In the genomic region with DNA sequence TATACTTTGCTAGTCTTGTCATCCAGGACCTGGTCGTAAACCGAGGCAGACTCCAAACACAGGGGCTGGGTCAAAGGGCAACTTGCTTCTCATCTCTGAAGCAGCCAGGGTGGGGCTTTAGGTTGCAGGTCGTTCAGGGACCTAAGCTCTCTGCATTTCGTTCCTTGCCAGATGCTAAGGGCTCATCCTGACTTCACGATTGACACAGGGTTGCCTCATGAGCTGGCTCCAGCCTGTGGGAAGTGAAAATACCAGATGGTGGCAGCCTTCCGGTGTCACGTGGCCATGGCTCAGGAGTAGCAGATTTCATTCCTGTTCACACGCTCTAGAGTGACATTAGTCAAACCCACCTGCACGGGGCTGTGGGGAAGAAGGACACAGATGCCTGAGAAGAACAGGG, we compare ENCODE assay signal across 23 mouse cellular contexts. TPM values are rescaled to one million over a fixed set of nuclear protein-coding genes. Genes with fewer than 3 reads are reported as not detected.
DNase-seq lines count a peak whose midpoint lies in the region; ATAC-seq and TF ChIP-seq lines count a peak whose summit lies in the region.
"Had no signal": no experiment of that assay in that cellular context is flagged by ENCODE, and none has a peak within 500 bp of the region (broad histone marks: within the 10 kb centered on the region; RNA-seq: fewer than 3 reads in every experiment).

No protein-coding gene starts in this region.

- TF ChIP-seq CTCF in gastrocnemius, adult 2 months (IDR thresholded peaks at IDR 0.05): no peak

- no peak overlapping the region for H3K4me3 ChIP-seq in gastrocnemius, adult 2 months
- no peak overlapping the region for H3K4me3 ChIP-seq in hindbrain, embryonic 10.5 days
- H3K4me3 ChIP-seq: forebrain, embryonic 10.5 days had no signal

- H3K36me3 ChIP-seq in hindbrain, embryonic 10.5 days: peaks cover 7% of the 10 kb centered on the region; the same call in 1 of the 2 replicates

- no peaks in the 10 kb centered on the region for H3K9me3 ChIP-seq in hindbrain, embryonic 10.5 days
- H3K9me3 ChIP-seq: forebrain, embryonic 10.5 days had no signal

- WGBS in hindbrain, embryonic 10.5 days: 82% methylated on average over 9 of the region's 9 CpGs

- intact Hi-C loops in gastrocnemius, adult 2 months (cut with DNase I): no loop called here

- peak; percentile 31 for DNase-seq in gastrocnemius, adult 2 months
- no peak for DNase-seq in gastrocnemius, postnatal 10 days
- peak; percentile 25 for DNase-seq in thymus, postnatal 14 days
- no peak for DNase-seq in thymus, adult 18-20 months
- no peak for DNase-seq in kidney, adult 8-10 months
- no peak for DNase-seq in hindbrain, embryonic 10.5 days (ENCODE audit: low spot score)
- no peak for DNase-seq in right cerebral cortex, adult 2 months (ENCODE audit: low spot score in 2 of 2)
- DNase-seq: adrenal gland, postnatal 25 days; cerebellum, adult 8-10 months; gastrocnemius, postnatal 14 days; kidney, adult 18-20 months; kidney, postnatal 25 days; lung, adult 2 months; lung, postnatal 36 days had no signal

- H3K27me3 ChIP-seq in hindbrain, embryonic 10.5 days (ENCODE audit: insufficient read depth, poor library complexity, severe bottlenecking): no peaks in the 10 kb centered on the region

- H3K27ac ChIP-seq in gastrocnemius, adult 2 months: no peak overlapping the region
- H3K27ac ChIP-seq in hindbrain, embryonic 10.5 days: no peak overlapping the region
- H3K27ac ChIP-seq: forebrain, embryonic 10.5 days; hindbrain, embryonic 14.5 days had no signal

- ATAC-seq in megakaryocyte progenitor cell, adult 5-6 weeks (replicated peaks; ENCODE audit: poor library complexity): peak; percentile 80

- no peaks in the 10 kb centered on the region for H3K4me1 ChIP-seq in hindbrain, embryonic 10.5 days (replicated peaks)
- H3K4me1 ChIP-seq: forebrain, embryonic 10.5 days had no signal

RNA-seq across cellular contexts. Expression of a gene that starts 14.8 kb away (rescaled TPM):
- under 1 TPM in 1 of 2 experiments, not detected in 1; 0.74 TPM for total RNA-seq in gastrocnemius, adult 2 months (2021)
- total RNA-seq in gastrocnemius, postnatal 10 days (2021): under 1 TPM; 0.14 to 0.54 TPM
- total RNA-seq in megakaryocyte progenitor cell, adult 5-6 weeks (2015): 0.32 and 2.0 TPM in 2 replicates
- total RNA-seq in megakaryocyte progenitor cell, adult 5-6 weeks (2017): 2.1 and 4.0 TPM in 2 replicates
- 0.41 and 0.62 TPM in 2 replicates for polyA plus RNA-seq in hindbrain, embryonic 10.5 days (2016; fragmentation: Nextera tagmentation; extraction: Ambion mirVana)
- total RNA-seq: adrenal gland, postnatal 25 days; layer of hippocampus, postnatal 14 days; left cerebral cortex, postnatal 36 days had no signal
- polyA plus RNA-seq: cortical plate, adult 2 months had no signal

RNA-seq across cellular contexts. Expression of a gene that starts 17.6 kb away (rescaled TPM):
- not detected for total RNA-seq in gastrocnemius, adult 2 months (2021)
- total RNA-seq in gastrocnemius, postnatal 10 days (2021): not detected
- total RNA-seq in megakaryocyte progenitor cell, adult 5-6 weeks (2015): 0.07 TPM in 1 of 2 replicates, not detected in the other
- 0.21 and 0.44 TPM in 2 replicates for total RNA-seq in megakaryocyte progenitor cell, adult 5-6 weeks (2017)
- polyA plus RNA-seq in hindbrain, embryonic 10.5 days (2016; fragmentation: Nextera tagmentation; extraction: Ambion mirVana): 4.9 and 8.6 TPM in 2 replicates
- total RNA-seq: adrenal gland, postnatal 25 days; gastrocnemius, postnatal 14 days; left cerebral cortex, postnatal 36 days; liver, adult 2 months had no signal
- polyA plus RNA-seq: cortical plate, adult 2 months; liver, adult 2 months had no signal

RNA-seq across cellular contexts. Expression of a gene that starts 26.9 kb away (rescaled TPM):
- total RNA-seq in gastrocnemius, adult 2 months (2021): not detected
- total RNA-seq in gastrocnemius, postnatal 10 days (2021): not detected
- not detected in 2 replicates for total RNA-seq in megakaryocyte progenitor cell, adult 5-6 weeks (2015)
- not detected in 2 replicates for total RNA-seq in megakaryocyte progenitor cell, adult 5-6 weeks (2017)
- 0.50 and 1.1 TPM in 2 replicates for polyA plus RNA-seq in hindbrain, embryonic 10.5 days (2016; fragmentation: Nextera tagmentation; extraction: Ambion mirVana)
- total RNA-seq: adrenal gland, postnatal 25 days; gastrocnemius, postnatal 14 days had no signal
- polyA plus RNA-seq: forebrain, embryonic 10.5 days; heart, postnatal 0 days; midbrain, embryonic 11.5 days had no signal

Comparison
In these comparisons a context has a peak if more than half of its experiments do, and no peak if none do; other contexts are left out.
1. DNase-seq: peak in gastrocnemius, adult 2 months (single experiment) and thymus, postnatal 14 days (single experiment); none in gastrocnemius, postnatal 10 days (single experiment), thymus, adult 18-20 months (0 of 2), kidney, adult 8-10 months (0 of 2), hindbrain, embryonic 10.5 days (single experiment) and right cerebral cortex, adult 2 months (0 of 2).